Mouse (Mus musculus): ENCODE measurements at regions not wholly inside any gene's neighbourhood (a gene's known extent, or its start where the extent isn't known, plus 50 kb on each side); places are given as distances from the start of the nearest gene placed in this dataset.

- peak in 1 of 2 experiments; percentile 22 for DNase-seq
Measured at GRCm38 (mm10) chr5:111897568-111897967, 163.8 kb downstream of the Gm26897 start.

DNA sequence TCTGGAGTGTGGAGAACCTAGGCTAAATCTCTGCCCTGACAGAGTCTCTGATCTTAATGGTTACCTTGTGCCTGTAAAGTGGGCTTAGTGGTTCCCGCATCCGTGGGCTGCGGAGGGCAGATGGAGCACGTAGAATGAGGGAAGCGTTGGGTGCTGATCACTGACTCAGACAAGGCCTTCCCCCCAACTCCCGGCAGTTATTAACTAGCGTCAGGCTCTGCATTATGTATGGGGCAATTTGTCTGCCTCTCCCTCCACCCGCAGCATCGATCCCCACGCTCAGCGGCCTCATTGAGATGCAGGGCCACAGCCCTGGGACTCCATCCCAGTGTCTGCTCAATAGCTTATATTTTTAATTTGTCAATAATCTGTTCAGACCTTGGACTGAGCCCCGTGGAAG, 164.8 kb downstream of the Gm26897 start:
- no peak for DNase-seq

DNA sequence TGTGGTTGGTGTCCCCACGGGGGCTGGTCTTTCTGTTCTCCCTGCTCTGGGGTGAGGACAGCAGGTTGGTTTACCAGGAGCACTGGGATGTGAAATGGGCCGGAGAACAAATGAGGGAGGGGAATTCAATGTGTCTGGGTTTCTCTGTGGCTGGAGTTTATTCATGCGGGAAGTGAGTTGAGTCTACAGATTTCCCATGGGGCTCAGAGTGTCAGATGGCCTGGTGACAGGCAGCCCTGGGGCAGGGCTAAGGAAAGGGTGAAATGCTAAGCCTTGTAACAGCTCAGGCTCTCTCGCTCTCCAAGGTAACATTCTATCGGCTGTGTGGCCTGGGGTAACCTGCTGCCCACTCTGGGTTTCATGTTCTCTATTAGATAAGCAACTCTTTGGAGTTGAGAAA, 167.5 kb downstream of the Gm26897 start:
- DNase-seq = no peak

DNA sequence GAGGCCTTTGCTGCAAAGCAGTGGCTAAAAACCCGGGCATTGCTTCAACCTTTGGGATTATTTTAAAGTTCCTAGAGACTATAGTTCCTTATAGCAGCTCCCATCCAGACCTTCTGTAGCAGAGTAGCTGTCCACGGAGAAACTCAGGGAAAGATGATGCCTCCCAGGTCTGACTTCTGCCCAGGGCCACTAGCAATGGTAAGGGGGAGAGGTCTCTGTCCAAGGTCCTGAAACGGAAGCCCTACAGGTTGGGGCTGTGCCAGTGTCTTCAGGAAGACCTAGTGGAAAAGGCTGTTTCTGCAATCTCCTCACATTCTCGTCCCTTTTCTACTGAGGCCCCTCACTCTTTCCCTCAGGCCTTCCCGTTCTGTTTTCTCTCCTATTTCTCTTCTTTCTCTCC, 168.0 kb downstream of the Gm26897 start:
- DNase-seq = peak in 1 of 2 experiments; percentile 37

- peak; percentile 18 to 34 for DNase-seq
Measured at GRCm38 (mm10) chr5:111908085-111908484, 174.4 kb downstream of the Gm26897 start.

DNA sequence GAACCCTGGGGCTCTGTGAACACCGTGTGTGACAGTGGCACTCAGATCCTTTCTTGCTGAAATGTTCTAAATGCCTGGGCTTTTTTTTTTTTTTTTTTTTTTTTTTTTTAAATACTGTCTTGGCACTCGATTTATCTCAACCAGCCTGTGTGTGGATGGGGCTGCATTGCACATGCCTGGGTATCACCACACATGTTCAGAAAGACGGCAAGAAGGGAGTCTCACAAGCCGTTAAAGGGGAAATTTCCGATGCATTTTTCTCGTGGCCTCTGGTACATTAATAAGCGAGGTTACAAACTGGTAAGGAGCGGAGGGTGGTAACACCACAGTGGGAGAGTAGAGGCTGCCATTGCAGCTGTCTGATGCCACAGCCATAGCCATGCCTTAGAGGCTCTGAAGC, 176.8 kb downstream of the Gm26897 start:
- DNase-seq = no peak

DNA sequence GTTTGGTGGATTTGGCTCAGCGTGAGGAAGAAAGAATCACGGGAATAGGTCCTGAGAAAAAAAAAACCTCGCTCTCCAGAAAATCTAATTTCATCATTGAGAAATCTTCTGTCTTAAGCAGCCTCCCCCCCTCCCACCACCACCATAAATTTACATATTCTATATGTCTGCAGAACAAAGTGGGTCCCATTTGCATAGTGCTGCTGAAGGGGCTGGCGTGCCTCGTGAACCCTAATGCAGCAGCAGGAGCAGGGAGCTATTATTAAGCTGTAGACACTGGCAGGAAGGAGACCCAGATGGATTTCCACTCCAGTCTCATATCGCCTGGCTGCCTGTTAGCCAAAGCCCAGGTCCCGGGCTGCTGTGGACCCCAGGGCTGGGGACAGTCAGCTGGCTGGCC, 179.6 kb downstream of the Gm26897 start:
- no peak for DNase-seq

DNA sequence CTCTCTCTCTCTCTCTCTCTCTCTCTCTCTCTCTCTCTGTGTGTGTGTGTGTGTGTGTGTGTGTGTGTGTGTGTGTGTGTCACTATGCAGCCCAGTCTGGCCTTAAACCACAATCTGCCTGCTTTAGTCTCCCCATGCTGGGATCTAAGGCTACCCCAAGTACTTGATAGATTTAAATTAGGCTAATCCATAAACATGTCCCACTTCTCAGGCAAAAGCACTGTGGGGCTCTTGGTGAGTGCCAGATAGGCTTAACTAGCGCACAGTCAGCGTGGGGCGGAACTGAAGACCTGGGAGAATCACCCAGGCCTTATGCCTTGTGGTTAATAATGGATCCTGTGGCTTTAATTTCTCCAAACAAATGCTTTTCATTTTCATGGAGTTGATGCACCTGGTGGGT, 180.6 kb downstream of the Gm26897 start:
- DNase-seq = no peak

- no peak for DNase-seq
Measured at GRCm38 (mm10) chr5:111917643-111918252, 184.0 kb downstream of the Gm26897 start.

DNA sequence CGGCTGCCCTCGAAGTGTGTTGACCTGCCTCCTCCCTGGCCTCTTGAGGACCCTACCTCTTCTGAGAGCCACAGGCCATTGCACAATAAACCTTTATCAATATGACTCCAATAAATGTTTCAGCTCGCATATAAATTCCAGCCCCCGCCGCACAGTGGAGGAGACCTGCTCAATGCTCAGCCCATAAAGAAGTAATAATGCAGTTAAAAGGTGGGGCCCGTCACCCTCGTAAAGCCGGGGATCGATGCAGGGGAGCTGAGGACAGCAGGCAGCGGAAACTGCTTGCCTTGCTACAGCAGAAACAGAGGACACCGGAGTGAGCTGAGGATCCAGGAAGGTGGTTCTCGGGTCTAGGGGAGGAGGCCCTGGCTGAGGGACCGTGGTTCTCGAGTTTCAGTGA, 185.2 kb downstream of the Gm26897 start:
- DNase-seq = no peak

DNA sequence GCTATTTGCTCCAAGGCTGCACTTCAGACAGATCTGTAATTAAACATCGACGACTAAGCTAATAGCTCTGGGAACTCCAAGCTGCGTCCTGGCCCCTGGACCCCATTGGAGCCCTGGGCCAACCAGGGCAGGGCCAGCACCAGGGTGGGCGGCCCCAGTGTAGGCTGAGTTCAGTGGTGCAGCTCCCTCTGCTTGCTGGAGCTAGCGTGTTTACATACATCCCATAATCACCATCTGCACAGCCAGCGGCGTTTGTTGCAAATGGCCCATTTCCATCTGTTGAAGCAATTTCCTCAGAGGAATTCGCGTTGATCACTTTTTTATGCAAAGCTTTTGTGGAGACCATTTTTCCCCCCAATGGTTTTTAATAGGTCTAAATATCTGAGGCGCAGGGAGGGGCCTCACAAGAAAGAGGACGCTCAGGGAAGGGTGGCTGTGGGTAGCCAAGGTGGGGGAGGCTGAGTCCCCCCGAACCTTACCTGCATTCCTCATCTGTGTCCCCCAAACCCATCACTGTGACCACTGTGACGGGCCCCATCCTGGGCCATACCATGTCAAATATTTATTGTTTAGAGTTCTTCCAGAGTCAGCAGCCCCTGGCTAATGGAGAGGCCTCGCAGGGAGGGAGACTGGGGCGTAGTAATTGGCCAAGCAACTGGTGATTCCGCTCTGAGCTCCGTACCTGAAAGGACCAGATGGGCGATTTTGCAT, 189.4 kb downstream of the Gm26897 start:
- DNase-seq = no peak

DNA sequence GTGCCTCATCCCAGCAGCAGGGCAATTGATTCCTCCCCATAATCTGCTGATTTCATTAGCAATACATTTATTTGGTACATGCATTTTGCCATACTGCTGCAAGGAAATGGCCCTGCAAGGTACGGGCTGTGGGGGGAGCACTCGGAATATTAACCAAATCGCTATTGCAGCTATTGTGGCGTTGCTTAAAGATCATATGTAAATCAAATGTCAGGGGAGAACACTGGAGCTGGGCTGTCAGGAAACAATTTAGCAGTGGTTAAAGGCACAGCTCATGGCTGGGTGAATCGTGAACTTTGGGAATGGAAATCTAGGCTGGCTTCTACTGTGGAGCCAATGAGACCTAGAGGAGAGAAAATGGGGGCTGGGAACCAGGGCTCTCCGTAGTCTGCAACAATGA, 192.0 kb downstream of the Gm26897 start:
- DNase-seq = no peak

- DNase-seq = no peak
Measured at GRCm38 (mm10) chr5:111929180-111929990, 195.7 kb downstream of the Gm26897 start.

DNA sequence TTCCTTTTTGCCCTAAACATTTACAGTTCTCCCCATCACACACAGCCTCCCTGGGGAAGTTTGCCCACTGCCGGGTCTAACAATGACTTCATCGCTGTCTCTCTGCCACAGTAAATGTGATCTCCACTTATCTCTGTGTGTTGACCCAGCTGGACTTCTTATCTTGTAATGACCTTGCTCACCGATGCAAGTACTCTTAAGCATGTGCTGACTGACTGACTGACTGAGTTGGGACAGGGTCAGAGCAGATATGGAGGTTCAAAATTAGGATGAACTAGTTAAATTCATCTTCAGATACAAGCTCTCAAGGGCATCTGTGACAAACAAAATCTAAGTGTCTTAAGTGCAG, 196.2 kb downstream of the Gm26897 start:
- DNase-seq = no peak

DNA sequence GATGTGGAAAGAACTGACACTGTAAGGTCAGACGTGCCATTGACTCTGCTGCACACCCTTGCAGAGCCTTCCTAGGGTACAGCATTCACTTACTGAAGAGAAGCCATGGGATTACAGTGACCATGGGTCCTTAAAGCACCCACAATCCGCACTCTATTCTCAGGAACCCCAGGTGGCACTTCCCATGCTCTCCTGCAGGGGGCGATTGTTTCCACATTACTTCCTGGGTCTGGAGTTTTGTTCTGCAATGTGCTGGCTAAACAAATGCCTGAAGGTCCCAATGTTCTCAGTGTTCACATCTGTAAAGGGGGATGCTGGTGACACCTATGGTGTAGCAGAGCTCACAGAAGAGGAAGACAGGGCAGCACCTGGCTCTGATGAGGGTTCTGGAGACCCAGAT, 198.0 kb downstream of the Gm26897 start:
- peak in 1 of 2 experiments; percentile 35 for DNase-seq

DNA sequence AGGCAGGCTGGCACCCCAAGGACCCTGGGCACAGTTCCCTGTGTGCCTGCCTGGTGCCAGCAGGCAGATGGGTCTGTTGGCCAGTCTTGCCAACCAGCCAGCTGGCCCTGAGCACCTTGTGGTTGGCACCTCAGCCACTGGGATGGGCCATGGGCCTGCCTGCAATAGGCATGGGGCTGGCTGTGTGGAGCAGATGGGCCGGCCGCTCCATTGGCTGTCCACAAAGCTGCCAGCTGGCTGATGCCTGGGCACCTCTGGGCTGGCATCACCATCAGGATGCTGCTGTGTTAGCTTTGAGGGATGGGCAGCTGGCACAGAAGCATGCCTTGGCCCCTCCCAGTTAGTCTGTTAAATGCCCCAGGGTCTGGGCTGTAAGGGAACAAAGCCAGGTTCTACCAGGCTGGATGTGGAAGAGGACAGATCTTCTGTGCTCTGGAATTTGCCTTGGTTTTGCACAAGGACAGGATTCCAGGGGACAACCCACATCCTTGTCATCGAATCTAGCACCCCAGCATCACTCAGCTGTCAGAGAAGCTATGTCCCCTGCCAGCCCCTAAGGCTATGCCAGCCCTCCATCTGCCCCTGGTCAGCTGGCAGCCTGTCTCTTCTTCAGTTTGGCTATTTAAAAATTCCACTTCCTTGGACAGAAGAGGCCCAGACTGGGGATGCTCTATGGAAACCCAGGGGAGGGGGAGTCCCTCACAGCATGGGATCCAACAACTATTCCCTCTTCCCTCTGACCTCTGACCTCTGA, 201.8 kb downstream of the Gm26897 start:
- peak; percentile 90 to 91 for DNase-seq

DNA sequence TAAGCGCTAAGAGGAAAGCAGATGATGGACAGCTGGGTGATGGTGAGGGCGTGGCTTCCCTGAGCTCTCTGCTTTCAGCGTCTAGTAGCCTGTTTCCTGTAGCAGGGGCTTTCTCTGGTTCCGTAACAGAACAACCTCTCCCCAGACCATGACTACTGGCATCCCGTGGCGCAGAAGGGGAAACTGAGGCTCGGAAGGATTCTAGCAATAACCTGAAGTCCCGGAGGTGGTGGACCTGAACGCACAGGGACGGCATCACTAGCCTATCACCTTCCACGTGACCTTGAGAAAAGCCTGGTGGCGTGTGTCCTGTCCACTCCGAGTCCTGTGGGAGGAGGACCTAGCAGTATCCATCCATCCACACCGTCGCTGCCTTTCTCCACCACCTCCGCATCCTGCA, 208.1 kb downstream of the Gm26897 start:
- no peak for DNase-seq

DNA sequence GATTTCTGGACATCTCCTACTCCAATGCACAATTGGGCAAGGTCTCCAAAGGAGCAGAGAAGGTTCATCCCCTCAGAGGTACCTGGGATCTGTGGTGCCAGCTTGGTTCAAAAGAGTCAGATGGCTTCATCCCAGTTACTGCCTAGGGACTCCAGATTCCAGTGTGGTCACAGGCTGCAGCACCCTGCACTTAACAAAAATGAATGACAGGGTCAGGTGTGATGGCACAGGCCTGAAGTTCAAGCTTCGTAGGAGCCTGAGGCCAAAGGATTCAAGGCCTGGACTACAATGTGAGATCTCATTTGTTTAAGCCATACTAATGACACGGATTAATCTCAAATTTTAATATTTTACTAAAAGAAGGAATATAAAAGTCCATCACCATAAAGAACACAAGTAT, 209.1 kb downstream of the Gm26897 start:
- DNase-seq = no peak

DNA sequence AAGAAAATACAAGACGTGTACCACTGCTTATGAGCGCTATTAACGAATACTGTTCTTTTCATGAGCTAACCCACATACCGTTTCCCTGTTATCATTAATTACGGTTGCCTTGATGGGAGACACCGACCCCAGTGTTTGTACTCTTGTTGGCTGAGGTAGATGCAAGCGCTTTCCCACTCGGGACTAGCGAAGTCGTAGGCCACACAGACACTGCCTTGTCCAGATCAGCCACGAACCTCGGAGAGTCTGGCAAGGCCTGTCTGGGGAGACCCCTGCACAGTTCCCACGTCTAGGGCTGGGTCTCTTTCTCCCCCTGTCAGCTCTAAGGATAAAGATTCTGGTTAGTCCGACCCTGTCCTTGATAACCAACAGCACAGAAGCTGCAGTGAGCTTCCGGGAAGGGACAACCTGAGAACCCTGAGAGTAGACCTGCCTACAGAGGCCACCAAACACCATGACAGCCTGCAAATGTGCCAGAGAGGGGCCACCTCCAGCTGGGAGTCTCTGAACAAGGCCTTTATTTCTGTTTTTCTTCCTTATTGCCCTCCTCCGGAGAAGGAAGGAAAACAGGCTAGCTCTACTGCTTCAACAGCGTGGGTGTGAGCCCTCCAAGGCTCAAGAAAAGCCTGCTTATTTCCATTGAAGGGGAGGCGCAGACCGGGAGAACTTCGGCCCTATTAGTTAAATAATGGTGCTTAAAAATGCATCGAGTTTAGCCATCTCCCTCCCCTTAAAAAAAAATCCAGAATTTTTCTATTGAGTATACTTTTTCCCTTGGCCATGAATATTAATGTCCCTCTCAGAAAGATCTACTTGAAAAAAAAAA, 209.8 kb downstream of the Gm26897 start:
- no peak for DNase-seq

DNA sequence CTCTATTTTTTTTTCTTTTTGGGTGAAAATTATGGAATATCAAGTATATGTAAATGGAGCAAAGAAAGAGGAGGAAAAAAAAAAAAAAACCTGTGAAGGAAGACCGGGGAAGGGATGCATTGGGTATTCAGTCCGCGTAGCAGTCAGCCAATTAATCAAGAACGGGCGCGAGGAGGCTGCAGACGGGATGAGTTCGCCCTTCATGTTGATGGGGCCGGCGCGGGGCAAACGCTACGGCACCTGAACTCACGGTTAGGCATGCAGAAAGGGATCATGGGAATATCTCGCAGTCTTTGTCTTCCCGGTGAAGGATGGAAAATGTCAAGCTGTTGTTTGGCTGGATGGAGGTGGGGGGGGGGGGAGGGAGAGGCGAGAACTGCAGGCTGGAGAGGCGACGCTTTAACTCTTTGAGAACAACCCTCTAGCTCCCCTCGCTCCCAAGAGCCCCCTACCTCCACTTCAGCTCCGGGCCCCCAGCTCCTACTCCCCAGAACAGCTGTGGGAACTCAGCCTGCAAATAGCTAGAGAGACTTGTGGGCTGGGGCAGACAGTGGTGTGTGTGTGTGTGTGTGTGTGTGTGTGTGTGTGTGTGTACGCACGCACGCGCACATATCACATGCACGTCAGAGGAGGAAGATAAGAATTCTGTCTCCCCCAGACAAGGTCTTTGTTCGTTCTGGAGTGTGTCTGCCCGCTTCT, 210.7 kb downstream of the Gm26897 start:
- peak in 1 of 2 experiments; percentile 30 for DNase-seq

GRCm38 (mm10) chr5:111944972-111945285, 211.2 kb downstream of the Gm26897 start:
- DNase-seq = no peak

DNA sequence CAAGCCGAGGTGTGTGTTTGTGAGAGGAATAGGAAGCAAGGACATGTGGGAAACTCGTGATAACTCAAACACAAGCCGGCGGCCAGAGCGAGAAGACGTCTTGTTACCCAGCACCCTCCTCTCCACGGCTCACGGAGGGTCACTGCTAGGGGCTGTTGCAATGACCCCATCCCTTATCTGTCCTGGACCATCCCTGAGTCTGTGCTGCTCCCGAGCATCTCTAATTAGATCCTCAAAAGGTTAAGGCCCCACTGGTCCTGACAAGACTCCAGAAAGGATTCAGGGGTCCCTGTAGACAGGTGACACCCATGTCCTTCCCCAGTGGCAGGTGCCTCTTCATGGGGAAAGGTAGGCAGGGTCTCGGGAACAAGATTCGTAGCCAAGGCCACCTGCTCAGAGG, 212.6 kb downstream of the Gm26897 start:
- no peak for DNase-seq

Measured in cerebellum, postnatal 14 days (tissue).